Mouse (Mus musculus) midbrain, embryonic 14.5 days (tissue): ENCODE data around the gene Frs2. TPM values are rescaled to one million over a fixed set of nuclear protein-coding genes. Genes with fewer than 3 reads are reported as not detected.

Experiments used
- ATAC-seq: fragments of 200-750 bp; cut with Nextera tagmentation; 2 replicates; pipeline ENCODE4 v1.8.0; 2017; ENCODE audit warnings: moderate number of reproducible peaks, moderate library complexity; ENCODE audit not compliant: low FRiP score, low TSS enrichment
- DNase-seq: peaks from one replicate; pipeline ENCODE4 v3.0.0-alpha.2; 2015
- H3K27ac ChIP-seq: fragments of 300-500 bp; sonication (generic); replicated peaks from 2 replicates; pipeline ENCODE4 v1.5.1; 2014; ENCODE audit warnings: mild to moderate bottlenecking, low read depth, low read length, moderate library complexity
- H3K27me3 ChIP-seq: fragments of 300-500 bp; sonication (generic); 2 replicates; pipeline ENCODE4 v1.6.1; 2014; ENCODE audit warnings: low read length, control low read depth, mixed read lengths; ENCODE audit not compliant: control insufficient read depth, insufficient read depth
- H3K36me3 ChIP-seq: fragments of 300-500 bp; sonication (generic); 2 replicates; pipeline ENCODE4 v1.6.1; 2014; ENCODE audit warnings: low read length, control low read depth; ENCODE audit not compliant: control insufficient read depth, insufficient read depth
- H3K4me1 ChIP-seq: fragments of 300-500 bp; sonication (generic); 2 replicates; pipeline ENCODE4 v1.6.1; 2014; ENCODE audit warnings: mild to moderate bottlenecking, antibody characterized with exemption, low read length, control low read depth; ENCODE audit not compliant: control insufficient read depth, insufficient read depth
- H3K4me2 ChIP-seq: fragments of 300-500 bp; sonication (generic); 2 replicates; pipeline ENCODE4 v1.6.1; 2014; ENCODE audit warnings: mild to moderate bottlenecking, low read length, moderate library complexity
- H3K4me3 ChIP-seq: fragments of 300-500 bp; sonication (generic); replicated peaks from 2 replicates; pipeline ENCODE4 v1.5.1; 2014; ENCODE audit warnings: low read depth, low read length
- H3K9ac ChIP-seq: fragments of 300-500 bp; sonication (generic); replicated peaks from 2 replicates; pipeline ENCODE4 v1.6.1; 2014; ENCODE audit warnings: mild to moderate bottlenecking, low read length, moderate library complexity
- H3K9me3 ChIP-seq: fragments of 300-500 bp; sonication (generic); 2 replicates; pipeline ENCODE4 v1.6.1; 2016; ENCODE audit warnings: low read length, control low read depth, mixed read lengths; ENCODE audit not compliant: control insufficient read depth
- WGBS: fragments of 180-500 bp; shearing (Covaris S2); extraction: QIAGEN DNeasy Blood & Tissue Kit; methylation state at CpG from one replicate; pipeline ENCODE4 v1.1.7; 2014; 5-methylcytosine and 5-hydroxymethylcytosine counted together
- polyA plus RNA-seq: library from polyadenylated mRNA; unstranded; fragments of >200 nt; fragmentation: Nextera tagmentation; extraction: Ambion mirVana; gene quantifications from 2 replicates; pipeline ENCODE4 v1.2.1, GENCODE M21; 2014

The Frs2 gene
- polyA plus RNA-seq, 1 experiment from 2014 or later, result 30.3 TPM

DNA sequence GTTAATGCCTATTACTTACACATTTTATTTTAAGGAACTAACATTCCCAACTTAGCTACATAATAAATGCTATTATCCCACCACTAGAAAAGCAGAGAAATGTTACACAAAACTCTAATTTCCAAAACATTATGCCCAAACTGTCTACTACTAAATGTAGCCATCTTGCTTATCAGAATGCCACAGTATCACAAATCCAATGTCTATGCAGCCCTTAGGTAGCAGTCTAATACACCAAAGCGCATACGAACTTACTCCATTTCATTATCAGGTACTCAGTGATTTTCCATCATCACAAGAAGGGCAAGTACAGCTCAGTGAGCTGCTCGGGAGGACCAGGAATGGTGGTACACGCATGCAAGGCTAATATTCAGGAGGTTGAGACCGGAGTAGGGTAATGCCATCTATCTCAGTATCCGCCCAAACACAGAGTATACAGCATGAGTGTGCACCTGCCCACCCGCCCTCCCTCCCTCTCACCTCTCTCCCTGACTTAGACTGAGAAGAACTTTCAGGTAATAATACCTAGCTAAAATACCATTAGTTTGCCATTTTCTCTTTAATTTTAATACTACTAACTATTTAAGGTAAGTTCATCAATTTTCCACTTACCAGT, 28.2 kb downstream of the Frs2 start:
- Histone ChIP-seq H3K9ac (no peak overlapping the region), H3K27ac (no peak overlapping the region), H3K9me3 (no peaks in the 10 kb centered on the region), H3K27me3 (no peaks in the 10 kb centered on the region), H3K4me3 (no peak overlapping the region), H3K4me1 (no peaks in the 10 kb centered on the region), H3K36me3 (no peaks in the 10 kb centered on the region), H3K4me2 (no peak overlapping the region)
- DNase-seq (no peak), ATAC-seq (no peak)
- 93% methylated on average over 7 of the region's 7 CpGs for WGBS

DNA sequence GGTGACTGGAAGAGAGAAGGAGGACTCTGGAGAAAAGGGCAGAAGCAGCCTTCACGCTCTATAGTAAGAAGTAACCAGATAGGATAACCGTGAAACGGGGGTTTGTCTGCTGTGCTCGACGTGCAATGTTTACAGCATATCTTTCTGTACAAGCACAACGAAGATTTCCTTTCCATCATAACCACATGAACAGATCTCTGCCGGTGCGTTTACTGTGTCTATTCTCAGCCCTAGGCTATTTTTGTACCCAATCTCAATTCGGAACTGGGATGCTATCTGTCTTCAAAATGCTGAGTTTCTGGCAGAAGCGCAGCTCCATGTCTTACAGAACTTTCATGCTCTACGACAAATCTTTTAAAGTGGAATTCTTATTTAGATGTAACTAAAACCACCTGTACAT, 28.8 kb downstream of the Frs2 start:
- ATAC-seq (no peak), DNase-seq (no peak)

GRCm38 (mm10) chr10:117118421-117118831, 29.9 kb downstream of the Frs2 start:
- ATAC-seq, result no peak
- H3K9ac ChIP-seq, result no peak overlapping the region
- H3K4me2 ChIP-seq, result no peak overlapping the region
- no peaks in the 10 kb centered on the region for H3K27me3 ChIP-seq
- H3K9me3 ChIP-seq, result no peaks in the 10 kb centered on the region
- 82% methylated on average over 7 of the region's 7 CpGs for WGBS
- no peak overlapping the region for H3K4me3 ChIP-seq
- DNase-seq, result no peak
- no peaks in the 10 kb centered on the region for H3K4me1 ChIP-seq
- no peak overlapping the region for H3K27ac ChIP-seq
- no peaks in the 10 kb centered on the region for H3K36me3 ChIP-seq

More for the DNA sequence above, 28.8 kb downstream of the Frs2 start:
- no peak overlapping the region for H3K4me3 ChIP-seq
- H3K36me3 ChIP-seq, result no peaks in the 10 kb centered on the region
- 78% methylated on average over 11 of the region's 11 CpGs for WGBS
- H3K4me1 ChIP-seq, result no peaks in the 10 kb centered on the region
- H3K9ac ChIP-seq, result no peak overlapping the region
- no peaks in the 10 kb centered on the region for H3K27me3 ChIP-seq
- no peak overlapping the region for H3K4me2 ChIP-seq
- H3K9me3 ChIP-seq, result no peaks in the 10 kb centered on the region
- no peak overlapping the region for H3K27ac ChIP-seq

DNA sequence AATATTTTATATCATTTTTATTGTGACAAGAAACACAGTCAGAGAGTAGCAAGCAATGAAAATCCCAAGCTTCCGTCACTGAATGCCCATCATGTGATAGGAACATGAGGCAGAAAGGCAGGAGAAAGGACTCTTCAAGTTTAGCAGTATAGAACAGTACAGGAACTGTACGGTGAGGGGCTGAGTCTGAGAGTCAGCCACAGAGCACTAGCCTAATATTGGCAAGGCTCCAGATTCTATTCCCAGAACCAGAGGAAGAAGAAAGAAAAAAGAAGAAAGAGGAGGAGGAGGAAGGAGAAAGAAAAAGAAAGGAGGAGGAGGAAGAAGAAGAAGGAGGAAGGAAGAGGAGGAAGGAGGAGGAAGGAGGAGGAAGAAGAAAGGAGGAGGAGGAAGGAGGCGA, 32.7 kb downstream of the Frs2 start:
- no peaks in the 10 kb centered on the region for H3K36me3 ChIP-seq
- H3K4me3 ChIP-seq, result no peak overlapping the region
- H3K9ac ChIP-seq, result no peak overlapping the region
- ATAC-seq (no peak), DNase-seq (peak; percentile 22)
- no peaks in the 10 kb centered on the region for H3K27me3 ChIP-seq
- no peak overlapping the region for H3K4me2 ChIP-seq
- H3K27ac ChIP-seq, result no peak overlapping the region
- WGBS, result 82% methylated on average over 3 of the region's 3 CpGs
- H3K9me3 ChIP-seq, result no peaks in the 10 kb centered on the region
- no peaks in the 10 kb centered on the region for H3K4me1 ChIP-seq

GRCm38 (mm10) chr10:117112545-117112944, 35.8 kb downstream of the Frs2 start:
- H3K9ac ChIP-seq, result no peak overlapping the region
- no peak for ATAC-seq
- 72% methylated on average over 2 of the region's 2 CpGs for WGBS

GRCm38 (mm10) chr10:117111455-117111854, 36.9 kb downstream of the Frs2 start:
- Histone ChIP-seq H3K9ac (no peak overlapping the region), H3K36me3 (no peaks in the 10 kb centered on the region), H3K4me1 (peaks cover 2% of the 10 kb centered on the region; the same call in 1 of the 2 replicates), H3K27ac (no peak overlapping the region), H3K4me2 (no peak overlapping the region), H3K4me3 (no peak overlapping the region), H3K9me3 (no peaks in the 10 kb centered on the region), H3K27me3 (no peaks in the 10 kb centered on the region)
- ATAC-seq (no peak), DNase-seq (no peak)
- WGBS, result 60% methylated on average over 7 of the region's 7 CpGs

More at GRCm38 (mm10) chr10:117112545-117112944, 35.8 kb downstream of the Frs2 start:
- Histone ChIP-seq H3K4me2 (no peak overlapping the region), H3K27ac (no peak overlapping the region), H3K9me3 (no peaks in the 10 kb centered on the region), H3K27me3 (no peaks in the 10 kb centered on the region), H3K4me3 (no peak overlapping the region), H3K4me1 (no peaks in the 10 kb centered on the region), H3K36me3 (no peaks in the 10 kb centered on the region)
- DNase-seq, result no peak

DNA sequence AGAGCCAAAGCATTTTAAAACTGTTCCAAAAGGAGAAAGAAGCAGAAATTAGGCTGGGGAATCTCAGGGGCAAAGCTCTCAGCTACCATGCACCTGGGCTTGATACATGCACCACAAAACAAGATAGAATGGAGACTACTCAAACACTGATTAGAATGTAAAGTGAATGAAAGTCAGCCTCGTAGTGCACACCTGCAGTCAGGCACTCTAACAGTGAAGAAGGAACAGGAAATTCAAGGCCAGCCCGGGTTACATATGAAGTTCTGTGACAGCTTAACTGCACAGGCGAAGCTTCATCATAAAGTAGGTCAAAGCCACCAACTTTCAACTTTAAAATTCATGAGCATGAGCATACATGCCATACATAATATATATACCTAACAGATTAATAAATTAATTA, 38.1 kb downstream of the Frs2 start:
- ATAC-seq, result no peak
- Histone ChIP-seq H3K27me3 (no peaks in the 10 kb centered on the region), H3K36me3 (no peaks in the 10 kb centered on the region), H3K4me2 (no peak overlapping the region), H3K4me1 (peaks cover 6% of the 10 kb centered on the region), H3K27ac (no peak overlapping the region), H3K4me3 (no peak overlapping the region), H3K9me3 (no peaks in the 10 kb centered on the region), H3K9ac (no peak overlapping the region)
- 93% methylated on average over 3 of the region's 3 CpGs for WGBS
- no peak for DNase-seq

DNA sequence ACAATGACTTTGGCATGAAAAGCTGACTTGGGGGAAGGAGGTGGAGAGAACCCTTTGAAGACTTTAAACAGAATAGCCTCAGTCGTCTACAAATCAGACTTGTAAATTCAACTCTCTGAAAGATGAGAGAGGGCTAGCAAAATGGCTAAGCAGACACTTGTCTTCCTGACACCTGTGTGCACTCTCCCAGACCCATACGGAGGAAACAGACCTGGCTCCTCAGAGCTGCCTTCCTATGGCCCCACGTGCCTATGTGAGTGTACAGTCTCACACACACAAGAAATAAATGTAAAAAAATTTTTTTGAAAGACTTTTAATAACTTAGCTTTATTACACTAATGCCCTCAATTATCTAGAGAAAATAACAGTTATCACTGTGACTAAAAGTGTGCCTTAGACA, 41.6 kb downstream of the Frs2 start:
- WGBS, result 15% methylated on average over 3 of the region's 3 CpGs
- H3K4me3 ChIP-seq, result no peak overlapping the region
- no peaks in the 10 kb centered on the region for H3K36me3 ChIP-seq
- no peaks in the 10 kb centered on the region for H3K27me3 ChIP-seq
- no peak for DNase-seq
- no peaks in the 10 kb centered on the region for H3K9me3 ChIP-seq
- no peak overlapping the region for H3K27ac ChIP-seq
- no peak overlapping the region for H3K9ac ChIP-seq
- ATAC-seq, result no peak
- peaks cover 10% of the 10 kb centered on the region for H3K4me1 ChIP-seq
- no peak overlapping the region for H3K4me2 ChIP-seq

GRCm38 (mm10) chr10:117106244-117106643, 42.1 kb downstream of the Frs2 start:
- Histone ChIP-seq H3K9ac (no peak overlapping the region), H3K27me3 (no peaks in the 10 kb centered on the region), H3K4me1 (peaks cover 10% of the 10 kb centered on the region), H3K27ac (no peak overlapping the region), H3K4me2 (no peak overlapping the region), H3K9me3 (no peaks in the 10 kb centered on the region), H3K4me3 (no peak overlapping the region), H3K36me3 (no peaks in the 10 kb centered on the region)
- 4% methylated on average over 4 of the region's 4 CpGs for WGBS
- ATAC-seq (no peak), DNase-seq (peak; percentile 15)
